Mouse (Mus musculus) midbrain, embryonic 15.5 days (tissue): ENCODE data around the gene Nkx2-5. TPM values are rescaled to one million over a fixed set of nuclear protein-coding genes. Genes with fewer than 3 reads are reported as not detected.

Source experiments
- ATAC-seq: fragments of 200-750 bp; cut with Nextera tagmentation; replicated peaks from 2 replicates; pipeline ENCODE4 v1.8.0; 2017; ENCODE audit warnings: moderate TSS enrichment
- H3K27ac ChIP-seq: fragments of 300-500 bp; sonication (generic); 2 replicates; pipeline ENCODE4 v1.5.1; 2015; ENCODE audit warnings: mild to moderate bottlenecking, inconsistent platforms
- H3K27me3 ChIP-seq: fragments of 300-500 bp; sonication (generic); replicated peaks from 2 replicates; pipeline ENCODE4 v1.6.1; 2015; ENCODE audit warnings: inconsistent platforms
- H3K36me3 ChIP-seq: fragments of 300-500 bp; sonication (generic); replicated peaks from 2 replicates; pipeline ENCODE4 v1.6.1; 2015; ENCODE audit warnings: inconsistent platforms
- H3K4me1 ChIP-seq: fragments of 300-500 bp; sonication (generic); 2 replicates; pipeline ENCODE4 v1.6.1; 2015; ENCODE audit warnings: inconsistent platforms
- H3K4me2 ChIP-seq: fragments of 300-500 bp; sonication (generic); 2 replicates; pipeline ENCODE4 v1.6.1; 2015; ENCODE audit warnings: inconsistent platforms, mild to moderate bottlenecking, moderate library complexity
- H3K4me3 ChIP-seq: fragments of 300-500 bp; sonication (generic); 2 replicates; pipeline ENCODE4 v1.5.1; 2015; ENCODE audit warnings: mild to moderate bottlenecking, inconsistent platforms
- H3K9ac ChIP-seq: fragments of 300-500 bp; sonication (generic); 2 replicates; pipeline ENCODE4 v1.6.1; 2015; ENCODE audit warnings: mild to moderate bottlenecking, inconsistent platforms
- H3K9me3 ChIP-seq: fragments of 300-500 bp; sonication (generic); 2 replicates; pipeline ENCODE4 v1.6.1; 2016; ENCODE audit warnings: inconsistent platforms
- WGBS: fragments of 180-500 bp; shearing (Covaris S2); methylation state at CpG from one replicate; pipeline ENCODE4 v1.1.7; 2015; ENCODE audit warnings: mixed read lengths; 5-methylcytosine and 5-hydroxymethylcytosine counted together
- polyA plus RNA-seq: library from polyadenylated mRNA; unstranded; fragments of >200 nt; fragmentation: Nextera tagmentation; extraction: Ambion mirVana; gene quantifications from 2 replicates; pipeline ENCODE4 v1.2.1, GENCODE M21; 2015

Nkx2-5 gene
- polyA plus RNA-seq, 1 experiment from 2014 or later, result 0.10 TPM

- Histone ChIP-seq H3K9ac (no peak overlapping the region), H3K9me3 (no peaks in the 10 kb centered on the region), H3K4me2 (peak overlapping the region; percentile 30), H3K4me1 (peaks cover 22% of the 10 kb centered on the region), H3K36me3 (no peaks in the 10 kb centered on the region), H3K27me3 (peaks cover 94% of the 10 kb centered on the region), H3K4me3 (peak overlapping the region; percentile 21), H3K27ac (no peak overlapping the region)
- WGBS, result 2% methylated on average over 26 of the region's 26 CpGs
- ATAC-seq, result no peak
Observed at GRCm38 (mm10) chr17:26839718-26840438, 4.9 kb downstream of the Nkx2-5 start.

- peak overlapping the region; percentile 21 for H3K4me3 ChIP-seq
- WGBS, result 2% methylated on average over 77 of the region's 87 CpGs
- H3K4me2 ChIP-seq, result peak overlapping the region; percentile 30
- H3K27ac ChIP-seq, result no peak overlapping the region
- H3K27me3 ChIP-seq, result peaks cover 96% of the 10 kb centered on the region
- no peak overlapping the region for H3K9ac ChIP-seq
- no peaks in the 10 kb centered on the region for H3K36me3 ChIP-seq
- H3K4me1 ChIP-seq, result peaks cover 17% of the 10 kb centered on the region
- no peaks in the 10 kb centered on the region for H3K9me3 ChIP-seq
- ATAC-seq, result no peak
Observed at GRCm38 (mm10) chr17:26838911-26839717, 5.7 kb downstream of the Nkx2-5 start.

- H3K4me3 ChIP-seq, result no peak overlapping the region
Observed at GRCm38 (mm10) chr17:26838191-26838910, 6.5 kb downstream of the Nkx2-5 start.

GRCm38 (mm10) chr17:26837546-26837985 lies 7.2 kb downstream of the Nkx2-5 start:
- no peak for ATAC-seq
- under 1% methylated on average over 7 of the region's 7 CpGs for WGBS

More at GRCm38 (mm10) chr17:26838191-26838910, 6.5 kb downstream of the Nkx2-5 start:
- WGBS, result under 1% methylated on average over 36 of the region's 37 CpGs
- H3K27me3 ChIP-seq, result peaks cover 96% of the 10 kb centered on the region
- no peak overlapping the region for H3K4me2 ChIP-seq
- no peak for ATAC-seq
- H3K36me3 ChIP-seq, result no peaks in the 10 kb centered on the region
- H3K9me3 ChIP-seq, result no peaks in the 10 kb centered on the region
- no peak overlapping the region for H3K9ac ChIP-seq
- peaks cover 15% of the 10 kb centered on the region for H3K4me1 ChIP-seq
- H3K27ac ChIP-seq, result no peak overlapping the region

GRCm38 (mm10) chr17:26836786-26837545 lies 7.8 kb downstream of the Nkx2-5 start:
- no peak for ATAC-seq
- peaks cover 94% of the 10 kb centered on the region for H3K27me3 ChIP-seq
- H3K4me2 ChIP-seq, result no peak overlapping the region
- H3K9me3 ChIP-seq, result no peaks in the 10 kb centered on the region
- no peak overlapping the region for H3K27ac ChIP-seq
- H3K36me3 ChIP-seq, result no peaks in the 10 kb centered on the region
- H3K4me1 ChIP-seq, result peaks cover 15% of the 10 kb centered on the region
- WGBS, result 2% methylated on average over 19 of the region's 19 CpGs
- no peak overlapping the region for H3K9ac ChIP-seq
- H3K4me3 ChIP-seq, result no peak overlapping the region

More at GRCm38 (mm10) chr17:26837546-26837985, 7.2 kb downstream of the Nkx2-5 start:
- Histone ChIP-seq H3K27ac (no peak overlapping the region), H3K9me3 (no peaks in the 10 kb centered on the region), H3K36me3 (no peaks in the 10 kb centered on the region), H3K4me1 (peaks cover 15% of the 10 kb centered on the region), H3K9ac (no peak overlapping the region), H3K27me3 (peaks cover 95% of the 10 kb centered on the region), H3K4me2 (no peak overlapping the region), H3K4me3 (no peak overlapping the region)

- no peak for ATAC-seq
- H3K4me1 ChIP-seq, result peaks cover 14% of the 10 kb centered on the region
- H3K36me3 ChIP-seq, result no peaks in the 10 kb centered on the region
- no peak overlapping the region for H3K9ac ChIP-seq
- no peak overlapping the region for H3K4me2 ChIP-seq
- 10% methylated on average over 5 of the region's 5 CpGs for WGBS
- no peak overlapping the region for H3K4me3 ChIP-seq
- no peaks in the 10 kb centered on the region for H3K9me3 ChIP-seq
- H3K27ac ChIP-seq, result no peak overlapping the region
- H3K27me3 ChIP-seq, result peaks cover 88% of the 10 kb centered on the region
Observed at GRCm38 (mm10) chr17:26836377-26836776, 8.4 kb downstream of the Nkx2-5 start.

GRCm38 (mm10) chr17:26835956-26836355 lies 8.9 kb downstream of the Nkx2-5 start:
- peaks cover 84% of the 10 kb centered on the region for H3K27me3 ChIP-seq
- H3K9me3 ChIP-seq, result no peaks in the 10 kb centered on the region
- no peak overlapping the region for H3K27ac ChIP-seq
- H3K4me3 ChIP-seq, result no peak overlapping the region
- no peak overlapping the region for H3K4me2 ChIP-seq
- peaks cover 12% of the 10 kb centered on the region for H3K4me1 ChIP-seq
- H3K36me3 ChIP-seq, result no peaks in the 10 kb centered on the region
- no peak for ATAC-seq
- 1% methylated on average over 8 of the region's 8 CpGs for WGBS
- H3K9ac ChIP-seq, result no peak overlapping the region

- Histone ChIP-seq H3K27me3 (peaks cover 77% of the 10 kb centered on the region), H3K4me2 (no peak overlapping the region), H3K4me1 (peaks cover 12% of the 10 kb centered on the region), H3K4me3 (no peak overlapping the region), H3K9me3 (no peaks in the 10 kb centered on the region), H3K27ac (no peak overlapping the region), H3K36me3 (no peaks in the 10 kb centered on the region), H3K9ac (no peak overlapping the region)
- ATAC-seq, result no peak
- WGBS, result 18% methylated on average over 9 of the region's 9 CpGs
Observed at GRCm38 (mm10) chr17:26834966-26835755, 9.6 kb downstream of the Nkx2-5 start.

- Histone ChIP-seq H3K36me3 (no peaks in the 10 kb centered on the region), H3K9me3 (no peaks in the 10 kb centered on the region), H3K27ac (no peak overlapping the region), H3K27me3 (peaks cover 70% of the 10 kb centered on the region), H3K4me3 (no peak overlapping the region), H3K9ac (no peak overlapping the region), H3K4me2 (no peak overlapping the region), H3K4me1 (peaks cover 10% of the 10 kb centered on the region)
- ATAC-seq, result no peak
- WGBS, result 76% methylated on average over 5 of the region's 5 CpGs
Observed at GRCm38 (mm10) chr17:26834302-26834965, 10.4 kb downstream of the Nkx2-5 start.

GRCm38 (mm10) chr17:26833806-26834205 lies 11.0 kb downstream of the Nkx2-5 start:
- Histone ChIP-seq H3K9ac (no peak overlapping the region), H3K9me3 (no peaks in the 10 kb centered on the region), H3K36me3 (no peaks in the 10 kb centered on the region), H3K4me3 (no peak overlapping the region), H3K27ac (no peak overlapping the region), H3K4me2 (no peak overlapping the region), H3K27me3 (peaks cover 63% of the 10 kb centered on the region), H3K4me1 (peaks cover 3% of the 10 kb centered on the region; the same call in 1 of the 2 replicates)
- no peak for ATAC-seq
- WGBS, result 73% methylated on average over 2 of the region's 2 CpGs
